In the genomic region with DNA sequence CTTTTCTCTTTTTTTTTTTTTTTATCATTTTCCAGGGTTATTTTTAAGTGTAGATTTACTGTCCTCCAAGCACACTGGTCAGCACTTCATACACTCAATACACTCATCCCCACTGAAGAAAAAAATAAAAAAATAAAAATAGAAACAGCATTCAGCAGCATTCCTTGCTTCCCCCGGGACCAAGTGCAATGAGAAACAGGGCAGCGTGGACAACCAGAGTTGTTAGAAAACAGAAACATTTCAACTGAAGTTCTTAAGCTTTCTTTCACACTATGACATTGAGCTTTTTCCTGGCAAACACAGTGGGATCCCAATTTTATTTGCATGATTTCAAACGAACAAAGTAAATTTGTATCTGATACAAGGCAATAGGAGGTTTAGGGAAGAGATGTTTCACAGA, we compare ENCODE assay signal across 25 mouse cellular contexts.
A peak's percentile ranks its signal among the peaks of the same experiment; 100 is the strongest.
DNase-seq lines count a peak whose midpoint lies in the region; ATAC-seq and TF ChIP-seq lines count a peak whose summit lies in the region.
"Had no signal": no experiment of that assay in that cellular context is flagged by ENCODE, and none has a peak within 500 bp of the region (broad histone marks: within the 10 kb centered on the region; RNA-seq: fewer than 3 reads in every experiment).

No protein-coding gene starts in this region.

- no peaks in the 10 kb centered on the region for H3K4me1 ChIP-seq in kidney, embryonic 16.5 days (ENCODE audit: insufficient read depth, low read length)
- no peaks in the 10 kb centered on the region for H3K4me1 ChIP-seq in midbrain, postnatal 0 days (ENCODE audit: insufficient read depth, low read length)
- no peaks in the 10 kb centered on the region for H3K4me1 ChIP-seq in midbrain, embryonic 13.5 days (replicated peaks)
- H3K4me1 ChIP-seq in intestine, embryonic 16.5 days (ENCODE audit: control insufficient read depth, insufficient read depth, low read length) = no peaks in the 10 kb centered on the region
- H3K4me1 ChIP-seq: forebrain, embryonic 15.5 days; liver, embryonic 12.5 days; neural tube, embryonic 15.5 days had no signal

- H3K9ac ChIP-seq in kidney, embryonic 16.5 days (replicated peaks; ENCODE audit: low read length) = no peak overlapping the region
- H3K9ac ChIP-seq in midbrain, postnatal 0 days (replicated peaks; ENCODE audit: low read length, poor library complexity, severe bottlenecking) = no peak overlapping the region
- no peak overlapping the region for H3K9ac ChIP-seq in midbrain, embryonic 13.5 days (replicated peaks)
- H3K9ac ChIP-seq in intestine, embryonic 16.5 days (ENCODE audit: low read depth, low read length) = no peak overlapping the region
- H3K9ac ChIP-seq: forebrain, embryonic 15.5 days; hindbrain, embryonic 14.5 days; liver, embryonic 12.5 days; liver, postnatal 0 days; neural tube, embryonic 15.5 days had no signal

- DNase-seq in gastrocnemius, postnatal 10 days = peak; percentile 4
- no peak for DNase-seq in gastrocnemius, adult 8-10 months (ENCODE audit: low spot score in 2 of 2)
- DNase-seq in kidney, postnatal 10 days = peak; percentile 29
- peak; percentile 3 for DNase-seq in midbrain, postnatal 0 days (ENCODE audit: low spot score)
- DNase-seq: adrenal gland, postnatal 25 days; cerebellum, adult 18-20 months; cerebellum, postnatal 10 days; gastrocnemius, postnatal 14 days; left cerebral cortex, postnatal 4 days; liver, postnatal 0 days; lung, postnatal 36 days; retina, postnatal 1 day; right cerebral cortex, postnatal 14 days; thymus, postnatal 4 days had no signal

- no peaks in the 10 kb centered on the region for H3K36me3 ChIP-seq in kidney, embryonic 16.5 days (ENCODE audit: insufficient read depth, low read length)
- H3K36me3 ChIP-seq in midbrain, postnatal 0 days (ENCODE audit: insufficient read depth, low read length) = no peaks in the 10 kb centered on the region
- H3K36me3 ChIP-seq in midbrain, embryonic 13.5 days = no peaks in the 10 kb centered on the region
- H3K36me3 ChIP-seq in intestine, embryonic 16.5 days (ENCODE audit: control insufficient read depth, insufficient read depth, low read length) = no peaks in the 10 kb centered on the region
- H3K36me3 ChIP-seq: forebrain, embryonic 15.5 days; liver, embryonic 12.5 days; neural tube, embryonic 15.5 days had no signal

- no peak overlapping the region for H3K27ac ChIP-seq in kidney, embryonic 16.5 days (ENCODE audit: low read length)
- no peak overlapping the region for H3K27ac ChIP-seq in midbrain, postnatal 0 days (ENCODE audit: low read depth, low read length)
- no peak overlapping the region for H3K27ac ChIP-seq in midbrain, embryonic 13.5 days
- no peak overlapping the region for H3K27ac ChIP-seq in intestine, embryonic 16.5 days (ENCODE audit: low read length)
- H3K27ac ChIP-seq: forebrain, embryonic 15.5 days; hindbrain, embryonic 14.5 days; liver, embryonic 12.5 days; neural tube, embryonic 15.5 days had no signal

- H3K4me3 ChIP-seq in kidney, embryonic 16.5 days (ENCODE audit: low read length) = no peak overlapping the region
- no peak overlapping the region for H3K4me3 ChIP-seq in midbrain, postnatal 0 days (ENCODE audit: low read depth, low read length)
- no peak overlapping the region for H3K4me3 ChIP-seq in midbrain, embryonic 13.5 days (replicated peaks)
- H3K4me3 ChIP-seq in intestine, embryonic 16.5 days (ENCODE audit: low read length) = no peak overlapping the region
- H3K4me3 ChIP-seq: forebrain, embryonic 15.5 days; layer of hippocampus, adult 2 months; liver, embryonic 12.5 days; neural tube, embryonic 15.5 days had no signal

- H3K9me3 ChIP-seq in kidney, embryonic 16.5 days (ENCODE audit: low read length) = no peaks in the 10 kb centered on the region
- H3K9me3 ChIP-seq in midbrain, postnatal 0 days (ENCODE audit: low read length) = no peaks in the 10 kb centered on the region
- no peaks in the 10 kb centered on the region for H3K9me3 ChIP-seq in midbrain, embryonic 13.5 days
- H3K9me3 ChIP-seq in intestine, embryonic 16.5 days (ENCODE audit: control insufficient read depth, low read length) = no peaks in the 10 kb centered on the region
- H3K9me3 ChIP-seq: forebrain, embryonic 15.5 days; liver, embryonic 12.5 days; neural tube, embryonic 15.5 days had no signal

- ATAC-seq in kidney, embryonic 16.5 days (ENCODE audit: low FRiP score, low TSS enrichment) = no peak
- ATAC-seq in midbrain, postnatal 0 days (ENCODE audit: low FRiP score) = no peak
- no peak for ATAC-seq in midbrain, embryonic 13.5 days
- no peak for ATAC-seq in intestine, embryonic 16.5 days
- ATAC-seq: CD4-positive, CD25-positive, alpha-beta regulatory T cell, adult 4 months; forebrain, embryonic 15.5 days; liver, embryonic 12.5 days; liver, postnatal 0 days had no signal

- 60% methylated on average over 3 of the region's 3 CpGs for WGBS in kidney, embryonic 16.5 days
- 34% methylated on average over 3 of the region's 3 CpGs for WGBS in midbrain, postnatal 0 days
- WGBS in midbrain, embryonic 13.5 days = 62% methylated on average over 3 of the region's 3 CpGs
- WGBS in intestine, embryonic 16.5 days = 51% methylated on average over 3 of the region's 3 CpGs

- no peaks in the 10 kb centered on the region for H3K27me3 ChIP-seq in kidney, embryonic 16.5 days (ENCODE audit: insufficient read depth, low read length)
- H3K27me3 ChIP-seq in midbrain, postnatal 0 days (ENCODE audit: insufficient read depth, low read length) = no peaks in the 10 kb centered on the region
- no peaks in the 10 kb centered on the region for H3K27me3 ChIP-seq in midbrain, embryonic 13.5 days
- no peaks in the 10 kb centered on the region for H3K27me3 ChIP-seq in intestine, embryonic 16.5 days (replicated peaks; ENCODE audit: control insufficient read depth, insufficient read depth, low read length)
- H3K27me3 ChIP-seq: forebrain, embryonic 15.5 days; liver, embryonic 12.5 days; neural tube, embryonic 15.5 days had no signal

- no peak overlapping the region for H3K4me2 ChIP-seq in kidney, embryonic 16.5 days (replicated peaks; ENCODE audit: low read depth, low read length)
- no peak overlapping the region for H3K4me2 ChIP-seq in midbrain, postnatal 0 days (ENCODE audit: low read depth, low read length, poor library complexity, severe bottlenecking)
- no peak overlapping the region for H3K4me2 ChIP-seq in midbrain, embryonic 13.5 days (replicated peaks)
- no peak overlapping the region for H3K4me2 ChIP-seq in intestine, embryonic 16.5 days (ENCODE audit: low read depth, low read length)
- H3K4me2 ChIP-seq: forebrain, embryonic 15.5 days; heart, embryonic 11.5 days; hindbrain, embryonic 14.5 days; liver, embryonic 12.5 days; midbrain, embryonic 11.5 days; neural tube, embryonic 15.5 days had no signal

- TF ChIP-seq CTCF in midbrain, postnatal 0 days (IDR thresholded peaks at IDR 0.05) = no peak

Comparison
In these comparisons a context has a peak if more than half of its experiments do, and no peak if none do; other contexts are left out.
1. DNase-seq: peak in gastrocnemius, postnatal 10 days (single experiment), kidney, postnatal 10 days (single experiment) and midbrain, postnatal 0 days (single experiment); none in gastrocnemius, adult 8-10 months (0 of 2).